Mouse (Mus musculus): ENCODE results near the gene Vdac1.
A peak's percentile ranks its signal among the peaks of the same experiment; 100 is the strongest.
"Not testable (repeated sequence)": the region's sequence is repeated elsewhere in the genome, so short reads cannot be mapped to it uniquely, and the experiment has no call there.

Vdac1 gene

DNA sequence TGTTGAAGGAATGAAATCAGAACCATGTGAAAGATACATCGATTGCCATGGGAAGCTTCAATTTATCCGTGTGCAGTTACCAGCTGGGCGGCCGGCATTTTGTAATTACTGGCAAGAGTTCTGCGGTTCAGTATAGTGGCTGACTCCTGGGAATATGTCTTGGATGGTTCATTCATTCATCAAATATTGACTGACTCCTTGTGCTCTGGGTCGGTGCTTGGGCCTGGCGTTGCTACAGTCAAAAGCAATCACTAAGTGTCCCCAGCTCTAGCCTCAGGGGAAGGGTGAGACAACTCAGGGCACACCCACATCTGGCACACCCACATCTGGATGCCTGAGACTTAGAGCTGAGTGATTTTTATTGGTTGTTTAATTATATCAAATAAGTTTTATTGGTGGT, 13.2 kb downstream of the Vdac1 start:
- no peak for DNase-seq (ENCODE audit: low spot score)

DNA sequence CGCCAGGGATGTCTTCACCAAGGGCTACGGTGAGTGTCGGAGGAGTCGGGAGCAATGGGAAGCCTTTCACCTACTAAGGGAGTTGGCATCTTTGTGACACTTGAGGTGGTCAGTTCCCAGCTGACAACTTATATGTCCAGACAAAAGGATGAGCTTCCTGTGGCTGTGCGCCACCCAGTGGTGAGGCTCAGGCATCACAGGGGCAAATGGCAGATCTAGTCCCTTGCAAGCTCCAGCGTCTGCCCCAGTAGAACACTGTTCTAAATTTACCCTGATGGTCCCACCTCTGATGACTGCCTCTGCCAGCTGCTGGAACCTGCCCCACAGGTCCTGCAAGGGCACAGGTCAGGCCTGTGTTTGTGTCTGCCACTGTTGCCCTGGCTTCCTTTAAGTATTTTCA, 13.7 kb downstream of the Vdac1 start:
- DNase-seq (ENCODE audit: low spot score) = peak; percentile 63

DNA sequence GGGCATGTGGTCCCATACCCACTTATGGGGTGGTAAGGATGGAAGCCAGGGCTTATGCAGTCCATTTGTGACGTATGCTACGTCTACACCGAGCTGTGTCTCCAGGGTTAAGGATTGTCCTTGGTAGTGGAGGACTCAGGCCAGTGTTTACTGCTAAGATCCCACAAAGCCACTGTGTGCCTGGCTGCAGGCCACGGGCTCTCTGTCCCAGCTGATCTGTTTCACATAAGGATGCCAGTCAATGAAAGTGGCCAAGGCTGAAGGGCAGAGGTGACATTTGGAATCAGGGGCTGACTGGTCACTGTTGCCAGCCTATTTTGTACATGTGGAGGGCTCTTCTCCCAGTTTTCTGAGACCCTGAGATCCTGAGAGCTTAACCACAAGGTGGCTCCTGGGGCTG, 16.9 kb downstream of the Vdac1 start:
- no peak for DNase-seq (ENCODE audit: low spot score)

DNA sequence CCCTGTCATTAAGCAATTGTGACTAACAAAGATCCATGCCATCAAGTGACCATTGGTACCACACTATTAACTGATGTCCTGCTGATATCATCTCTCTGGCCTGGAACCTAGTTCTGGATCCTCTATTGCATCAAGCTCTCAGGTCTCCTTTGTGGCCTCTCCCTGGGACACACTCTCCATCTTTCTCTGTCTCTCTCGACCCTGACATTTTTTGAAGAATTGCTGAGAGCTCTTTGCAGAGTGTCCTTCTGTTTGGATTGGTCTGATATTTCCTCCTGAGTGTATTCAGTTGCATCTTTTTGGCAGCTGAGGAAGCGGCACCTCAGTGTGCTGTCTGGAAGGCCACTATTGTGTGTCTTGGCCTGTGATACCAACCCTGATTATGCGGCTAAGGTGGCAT, 18.6 kb downstream of the Vdac1 start:
- DNase-seq (ENCODE audit: low spot score) = no peak

DNA sequence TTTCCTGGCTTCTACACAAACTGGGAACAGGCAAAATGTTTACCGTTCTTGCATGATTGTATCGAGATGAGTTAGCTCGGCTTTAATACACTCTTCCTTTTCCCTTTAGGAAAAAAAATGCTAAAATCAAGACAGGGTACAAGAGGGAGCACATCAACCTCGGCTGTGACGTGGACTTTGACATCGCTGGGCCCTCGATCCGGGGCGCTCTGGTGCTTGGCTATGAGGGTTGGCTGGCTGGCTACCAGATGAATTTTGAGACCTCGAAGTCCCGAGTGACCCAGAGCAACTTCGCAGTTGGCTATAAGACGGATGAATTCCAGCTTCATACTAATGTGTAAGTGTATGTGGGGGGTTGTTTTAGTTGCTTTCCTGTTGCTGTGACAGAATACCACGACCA, 23.1 kb downstream of the Vdac1 start:
- DNase-seq (ENCODE audit: low spot score) = no peak

DNA sequence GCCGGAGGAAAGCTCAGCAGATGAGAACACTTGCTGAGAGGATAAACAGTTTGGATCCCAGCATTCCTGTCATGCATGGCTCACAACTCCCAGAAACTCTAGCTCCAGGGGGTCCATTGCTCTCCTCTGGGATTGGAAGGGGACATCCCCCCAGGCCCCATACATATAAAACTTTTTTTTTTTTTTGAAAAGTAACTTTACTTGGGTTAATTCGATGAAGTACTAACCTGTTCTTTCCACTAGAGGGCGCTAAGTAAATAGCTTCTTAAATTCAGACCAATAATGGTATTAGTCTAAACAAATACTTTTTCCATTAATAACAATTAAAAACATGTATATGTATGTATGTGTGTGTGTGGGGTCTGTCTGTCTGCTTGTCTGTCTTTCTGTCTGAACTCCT, 24.0 kb downstream of the Vdac1 start:
- DNase-seq (ENCODE audit: low spot score) = no peak

DNA sequence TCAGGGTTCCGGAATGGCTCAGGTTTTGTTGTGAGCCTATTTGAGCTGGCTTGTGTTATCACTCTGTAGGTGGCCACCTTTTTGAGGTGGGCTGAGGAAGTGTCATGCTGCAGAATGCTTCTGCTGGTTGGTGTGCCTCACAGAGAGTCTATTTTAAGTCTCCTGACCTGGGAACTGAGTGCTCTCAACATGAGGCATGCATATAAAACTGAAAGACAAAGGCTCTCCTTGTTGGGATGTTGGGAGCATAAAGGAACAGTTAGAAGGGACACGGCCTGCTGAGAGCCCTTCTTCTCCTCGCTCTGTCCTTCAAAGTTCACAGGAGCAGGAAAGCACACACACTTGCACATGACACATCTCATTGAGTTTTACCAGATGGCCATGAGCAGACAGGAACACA, 26.2 kb downstream of the Vdac1 start:
- no peak for DNase-seq (ENCODE audit: low spot score)

DNA sequence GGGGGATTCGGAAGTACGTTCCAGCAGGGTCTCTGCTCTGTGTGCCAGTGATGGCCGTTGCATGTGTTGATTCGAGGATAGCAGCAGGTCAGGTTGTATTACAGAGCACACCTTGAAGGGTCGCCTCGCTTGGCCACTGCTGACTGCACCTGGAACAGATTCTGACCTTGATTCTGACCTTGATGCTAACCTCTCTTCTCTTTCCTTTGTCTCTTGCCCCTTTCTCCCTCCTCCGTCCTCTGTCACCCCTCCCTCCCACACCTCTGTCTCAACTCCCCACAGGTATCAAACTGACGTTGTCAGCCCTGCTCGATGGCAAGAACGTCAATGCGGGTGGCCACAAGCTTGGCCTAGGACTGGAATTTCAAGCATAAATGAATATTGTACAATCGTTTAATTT, 27.5 kb downstream of the Vdac1 start:
- DNase-seq (ENCODE audit: low spot score) = no peak

DNA sequence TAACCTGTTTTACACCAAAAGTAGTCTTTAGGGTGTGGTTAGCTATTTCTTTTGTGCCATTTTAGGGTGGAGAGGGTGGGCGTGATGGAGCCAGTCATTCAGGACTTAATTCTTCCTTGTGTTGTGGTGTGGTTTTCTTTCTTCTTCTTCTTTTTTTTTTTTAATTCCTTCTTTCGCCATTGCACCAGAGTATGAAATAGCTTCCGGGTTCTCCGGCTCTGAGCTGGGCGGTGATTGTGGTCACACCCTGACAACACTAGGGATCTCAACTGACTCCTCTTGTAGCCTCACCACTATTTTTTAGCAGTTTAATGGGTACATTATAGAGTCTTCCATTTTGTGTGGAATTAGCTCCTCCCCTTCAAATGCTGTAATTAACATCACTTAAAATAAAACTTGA, 28.3 kb downstream of the Vdac1 start:
- not testable (repeated sequence) for DNase-seq (ENCODE audit: low spot score)

DNA sequence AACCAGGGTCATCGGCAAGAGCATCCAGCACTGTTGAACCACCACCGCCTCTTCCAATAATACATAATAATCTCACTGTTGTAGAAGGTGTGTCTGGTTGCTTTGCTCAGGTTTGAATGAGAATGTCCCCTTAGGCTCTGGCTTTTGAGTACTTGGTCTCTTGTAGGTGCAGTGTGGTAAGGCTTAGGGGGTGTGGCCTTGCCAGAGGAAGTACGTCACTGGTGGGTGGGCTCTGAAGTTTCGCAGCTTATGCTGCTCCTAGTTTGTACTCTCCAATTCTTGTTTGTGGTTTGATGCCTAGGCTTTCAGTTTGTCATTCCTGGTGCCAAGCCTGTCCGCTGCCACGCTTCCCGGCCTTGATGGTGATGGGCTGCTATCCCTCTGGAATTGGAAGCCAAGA, 29.3 kb downstream of the Vdac1 start:
- DNase-seq (ENCODE audit: low spot score) = no peak

DNA sequence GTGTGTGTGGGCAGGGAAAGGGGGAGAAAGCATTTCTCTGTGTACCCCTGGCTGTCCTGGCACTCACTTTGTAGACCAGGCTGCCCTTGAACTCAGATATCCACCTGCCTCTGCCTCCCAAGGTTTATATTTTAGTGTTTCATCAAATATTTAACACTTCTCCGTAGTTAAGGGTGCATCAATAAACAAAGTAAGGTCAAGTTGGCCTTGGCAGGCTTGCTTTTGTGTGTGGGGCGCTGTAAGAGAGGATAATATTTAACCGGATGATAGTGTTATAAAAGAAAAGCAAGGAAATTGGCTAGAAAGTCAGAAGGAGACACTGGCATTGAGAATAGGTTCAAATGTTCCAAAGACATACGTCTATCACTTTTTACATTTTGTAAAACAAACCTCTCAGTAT, 33.8 kb downstream of the Vdac1 start:
- no peak for DNase-seq (ENCODE audit: low spot score)

DNA sequence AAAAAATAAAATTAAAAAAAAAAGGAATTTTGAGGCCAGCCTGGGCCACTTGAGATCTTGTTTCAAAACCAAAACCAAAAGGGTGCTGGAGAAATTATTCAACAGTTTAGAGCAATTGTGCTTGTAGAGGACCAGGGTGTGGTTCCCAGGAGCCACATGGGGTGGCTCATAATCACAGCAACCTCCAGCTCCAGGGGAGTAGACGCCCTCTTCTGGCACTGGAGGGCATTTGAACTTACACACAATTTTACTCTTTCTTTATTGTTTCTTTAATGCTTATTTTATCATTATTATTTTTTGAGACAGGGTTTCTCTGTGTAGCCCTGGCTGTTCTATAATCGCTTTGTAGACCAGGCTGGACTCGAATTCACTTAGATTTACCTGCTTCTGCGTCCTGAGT, 34.7 kb downstream of the Vdac1 start:
- no peak for DNase-seq (ENCODE audit: low spot score)

DNA sequence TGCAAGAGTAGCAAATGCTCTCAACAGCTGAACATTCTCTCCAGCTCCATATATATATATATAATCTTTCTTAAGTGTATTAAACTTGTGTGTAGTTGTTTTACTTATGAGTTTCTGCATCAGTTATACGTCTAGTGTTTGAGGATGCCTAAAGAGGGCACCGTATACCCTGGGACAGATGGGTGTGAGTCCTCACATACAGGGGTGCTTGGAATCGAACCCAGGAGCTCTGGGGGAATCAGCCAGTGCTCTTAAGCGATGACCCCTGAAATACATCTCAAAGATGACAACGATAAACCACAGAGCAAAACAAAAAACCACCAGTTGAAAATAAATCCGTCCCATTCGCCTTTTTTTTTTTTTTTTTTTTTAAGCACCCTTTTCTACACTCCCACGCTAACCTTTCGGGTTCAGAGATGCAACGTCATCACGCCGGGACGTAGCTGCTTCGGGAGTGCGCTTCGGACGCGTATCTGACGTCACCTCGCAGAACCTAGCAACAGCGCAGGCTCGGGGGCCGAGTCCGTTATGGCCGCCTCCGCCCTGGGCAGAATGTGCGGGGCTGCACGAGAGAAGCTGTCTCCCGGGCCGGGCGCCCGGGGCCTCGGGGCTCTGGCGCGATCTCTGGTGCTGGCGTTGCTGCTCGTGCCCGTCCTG, 35.4 kb downstream of the Vdac1 start, which contains the start of gene 9530068E07Rik:
TSS of gene 9530068E07Rik (plus strand) at position 489 of the 657 bp plus-strand sequence.
- peak; percentile 95 for DNase-seq (ENCODE audit: low spot score)

DNA sequence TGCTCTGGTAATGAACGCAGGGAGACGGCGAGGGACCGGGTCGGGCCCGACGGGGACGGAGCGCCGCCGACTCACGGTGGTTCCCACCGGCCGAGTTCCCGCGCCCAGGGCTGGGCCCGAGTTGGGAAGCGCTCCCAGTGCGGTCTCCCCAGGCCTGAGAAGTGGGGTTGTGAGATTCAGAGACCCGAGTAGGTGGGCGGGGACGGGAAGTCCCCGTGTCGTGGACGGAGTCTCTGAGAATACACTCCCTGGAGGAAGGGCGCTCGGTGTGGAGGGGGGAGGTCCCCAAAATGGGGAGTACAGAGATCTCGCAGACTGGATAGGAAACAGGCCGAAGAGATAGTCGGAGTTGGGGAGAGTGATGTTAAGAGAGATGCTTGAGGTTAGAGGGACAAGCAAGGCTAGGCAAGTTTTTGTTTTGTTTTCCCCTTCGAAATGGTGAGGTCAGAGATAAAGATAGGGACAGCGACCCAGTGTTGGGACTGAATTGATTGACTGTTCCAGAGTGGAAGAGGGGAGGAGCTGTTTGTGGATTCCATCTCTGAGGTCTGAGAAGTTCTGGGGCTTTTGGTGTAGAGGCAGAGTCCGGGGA, 36.0 kb downstream of the Vdac1 start:
- peak; percentile 26 for DNase-seq (ENCODE audit: low spot score)

DNA sequence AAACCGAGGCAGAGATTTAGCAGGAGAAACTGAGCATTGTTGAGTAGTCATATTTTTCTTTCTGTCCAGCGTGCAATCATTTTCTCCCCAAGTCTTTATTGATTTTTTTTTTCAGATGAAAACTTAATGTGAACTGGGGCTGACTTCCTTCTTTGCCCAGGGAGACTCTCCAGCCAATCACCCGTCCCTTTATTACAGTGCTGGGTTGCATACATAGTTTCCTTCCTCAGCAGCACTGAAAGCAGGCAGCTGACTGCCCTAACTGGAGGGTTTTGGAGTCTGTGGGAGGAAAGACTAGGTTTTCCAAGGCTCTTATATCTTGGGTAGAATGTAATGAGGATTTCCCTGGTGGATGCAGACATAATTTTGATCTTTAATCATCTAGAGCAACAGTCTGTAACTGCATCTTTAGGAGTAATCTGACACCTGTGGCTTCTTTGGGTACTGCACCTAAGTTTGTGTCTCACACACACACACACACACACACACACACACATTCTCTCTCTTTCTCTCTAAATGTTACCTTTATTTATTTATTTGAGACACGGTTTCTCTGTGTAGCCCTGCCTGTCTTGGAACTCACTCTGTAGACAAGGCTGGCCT, 36.8 kb downstream of the Vdac1 start:
- DNase-seq (ENCODE audit: low spot score) = no peak

DNA sequence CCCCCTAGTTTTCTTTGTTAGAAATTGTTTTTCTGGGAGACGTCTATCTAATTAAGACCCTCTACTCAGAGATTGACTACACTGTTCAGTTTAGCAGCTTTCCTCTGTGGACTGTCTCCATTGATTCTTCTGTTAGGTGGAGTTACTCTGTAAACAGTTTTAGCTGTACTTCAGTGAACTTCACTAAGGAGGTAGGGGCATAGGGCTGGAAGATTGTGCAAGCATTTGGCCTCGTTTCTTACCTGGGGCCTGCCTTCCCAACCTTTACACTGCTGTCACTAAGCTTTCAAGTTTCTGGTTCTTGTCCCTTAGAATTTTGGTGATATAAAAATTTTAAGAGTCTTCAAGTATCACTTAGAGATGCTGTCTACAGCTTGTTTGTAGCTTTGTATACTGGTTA, 40.8 kb downstream of the Vdac1 start:
- DNase-seq (ENCODE audit: low spot score) = peak; percentile 26

DNA sequence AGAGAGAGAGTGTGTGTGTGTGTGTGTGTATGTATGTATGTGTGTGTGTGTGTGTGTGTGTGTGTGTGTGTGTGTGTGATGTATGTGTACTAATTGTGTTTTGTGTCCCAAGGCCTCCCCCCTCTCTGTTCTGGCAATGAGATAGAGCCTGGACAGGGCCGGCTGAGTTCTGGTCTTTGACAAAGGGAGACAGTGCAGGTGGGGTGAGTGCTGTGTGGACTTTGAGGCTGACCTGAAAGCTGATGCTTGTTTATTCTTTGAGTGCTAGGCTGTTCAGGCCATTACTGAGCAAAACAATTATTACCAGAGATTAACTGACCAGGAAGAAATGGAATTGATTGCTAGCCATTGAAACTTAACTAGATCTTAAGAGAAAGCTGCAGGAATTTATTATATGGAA, 41.9 kb downstream of the Vdac1 start:
- DNase-seq (ENCODE audit: low spot score) = no peak

DNA sequence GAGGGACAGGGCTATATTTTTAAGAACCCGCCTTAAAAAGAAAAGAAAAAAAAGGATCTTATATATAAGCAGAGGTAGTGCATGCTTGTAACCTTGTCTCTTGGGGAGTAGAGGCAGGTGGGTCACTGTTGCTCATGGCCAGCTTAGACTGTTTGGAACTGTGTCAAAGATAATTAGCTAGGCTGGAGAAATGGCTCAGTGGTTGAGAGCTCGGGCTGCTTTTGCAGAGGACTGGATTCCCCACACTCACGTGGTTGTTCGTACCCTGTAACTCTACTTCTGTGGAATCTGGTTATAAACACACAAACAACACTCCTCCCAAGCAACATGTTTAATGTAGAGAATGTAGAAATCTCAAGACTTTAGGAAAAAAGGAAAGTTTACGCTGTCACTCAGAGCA, 43.5 kb downstream of the Vdac1 start:
- DNase-seq (ENCODE audit: low spot score) = no peak

DNA sequence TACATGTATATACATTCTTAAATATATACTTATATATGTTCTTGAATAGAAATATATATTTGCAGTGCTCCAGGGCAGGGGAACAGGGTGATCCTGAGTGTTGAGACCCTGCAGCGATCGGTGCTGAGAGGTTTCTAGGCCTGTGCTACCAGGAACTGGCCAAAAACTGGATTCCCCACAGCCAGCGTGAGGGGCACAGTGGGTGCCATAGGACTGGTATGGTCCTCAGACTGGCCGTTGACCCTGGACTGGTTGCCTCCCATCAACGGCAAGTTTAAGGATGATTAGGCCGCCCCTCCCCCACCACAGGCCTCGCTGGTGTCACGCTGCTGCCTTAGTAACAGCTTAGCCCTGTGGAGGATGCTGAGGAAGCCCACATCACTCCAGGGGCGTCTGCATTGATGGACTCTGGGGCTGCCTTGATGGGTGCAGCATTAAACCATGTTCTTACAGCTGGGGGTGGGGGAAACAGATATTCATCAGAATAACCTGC, 44.6 kb downstream of the Vdac1 start:
- no peak for DNase-seq (ENCODE audit: low spot score)

DNA sequence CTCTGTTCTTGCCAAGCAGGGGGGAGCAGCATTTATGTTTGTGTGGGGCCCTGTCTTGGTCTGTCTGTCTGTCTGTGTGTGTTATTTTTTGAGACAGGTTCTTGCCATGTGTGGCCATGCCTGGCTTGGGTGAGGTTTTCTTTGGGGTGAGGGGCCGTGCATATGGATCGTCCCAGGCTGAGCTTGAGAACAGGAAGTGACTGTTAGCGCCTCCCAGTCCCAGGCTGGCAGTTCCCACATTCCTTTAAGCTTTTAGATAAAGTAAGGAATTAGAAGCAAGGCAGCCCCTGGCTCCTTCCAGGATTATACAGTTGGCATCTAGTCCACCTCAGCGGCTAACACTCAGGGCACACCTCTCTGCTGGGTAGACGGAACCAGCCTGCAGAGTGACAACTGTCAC, 48.7 kb downstream of the Vdac1 start:
- DNase-seq (ENCODE audit: low spot score) = no peak

DNA sequence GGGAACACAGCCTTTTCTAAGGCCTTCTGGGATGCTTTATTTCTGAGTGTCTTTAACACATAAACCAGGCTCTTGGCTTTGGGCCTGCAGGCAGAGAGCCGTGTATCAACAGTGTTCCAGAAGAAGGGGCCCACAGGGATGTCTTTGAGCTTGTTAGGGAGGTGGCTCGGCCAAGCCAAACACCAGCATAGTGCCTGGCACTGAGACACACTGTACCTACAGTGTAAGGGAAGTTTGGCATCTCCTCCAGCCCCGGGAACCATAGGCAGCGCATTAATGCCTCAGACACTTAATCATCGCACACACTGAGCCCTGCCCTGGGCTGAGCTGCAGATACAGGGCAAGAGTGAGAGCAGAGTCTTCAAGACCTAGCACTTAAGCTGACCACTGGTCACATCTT, 57.7 kb downstream of the Vdac1 start:
- no peak for DNase-seq (ENCODE audit: low spot score)

DNA sequence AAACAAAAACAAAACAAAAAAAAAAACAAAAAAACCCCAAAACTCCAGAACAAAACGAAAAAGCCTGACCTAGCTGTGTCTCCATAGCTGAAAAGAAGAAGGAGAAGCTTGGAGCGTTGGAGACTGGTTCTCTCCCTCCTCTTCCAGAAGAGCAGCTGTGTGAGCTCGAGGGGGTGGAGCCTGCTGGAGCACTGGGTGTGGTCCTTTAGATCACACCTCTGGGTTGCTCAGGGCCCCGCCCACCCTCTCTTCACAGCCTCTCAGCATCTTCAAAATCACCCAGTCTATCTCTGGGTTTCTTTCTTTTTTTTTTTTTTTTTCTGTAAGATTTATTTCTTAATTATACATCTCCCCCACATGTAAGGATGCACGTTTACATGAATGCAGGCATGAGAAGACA, 58.6 kb downstream of the Vdac1 start:
- DNase-seq (ENCODE audit: low spot score) = no peak

DNA sequence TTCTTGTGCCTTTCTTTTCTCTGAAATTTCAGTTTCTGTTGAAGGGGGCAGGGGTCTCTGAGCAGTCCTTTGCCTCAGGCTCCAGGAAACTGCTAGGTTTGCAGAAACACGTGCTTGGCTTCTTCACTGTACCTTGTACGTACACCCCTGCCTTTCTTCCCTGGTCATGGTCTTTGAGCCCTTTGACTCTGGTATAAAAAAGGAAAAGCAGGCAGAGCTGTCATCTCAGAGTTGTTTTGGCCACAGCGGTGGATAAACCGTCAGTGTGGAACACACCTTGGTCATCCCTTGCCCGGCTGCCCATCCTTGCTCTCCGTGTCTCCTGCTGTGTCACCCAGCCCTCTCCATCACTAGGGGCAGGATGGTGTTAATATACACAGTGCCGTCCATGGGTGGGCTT, 59.2 kb downstream of the Vdac1 start:
- no peak for DNase-seq (ENCODE audit: low spot score)

Measured in lung, postnatal 25 days (tissue).